Mouse (Mus musculus): ENCODE data around the gene Rasgef1a. TPM values are rescaled to one million over a fixed set of nuclear protein-coding genes. Genes with fewer than 3 reads are reported as not detected.

The Rasgef1a gene
- polyA plus RNA-seq, 1 experiment from 2014 or later: 0.49 TPM

DNA sequence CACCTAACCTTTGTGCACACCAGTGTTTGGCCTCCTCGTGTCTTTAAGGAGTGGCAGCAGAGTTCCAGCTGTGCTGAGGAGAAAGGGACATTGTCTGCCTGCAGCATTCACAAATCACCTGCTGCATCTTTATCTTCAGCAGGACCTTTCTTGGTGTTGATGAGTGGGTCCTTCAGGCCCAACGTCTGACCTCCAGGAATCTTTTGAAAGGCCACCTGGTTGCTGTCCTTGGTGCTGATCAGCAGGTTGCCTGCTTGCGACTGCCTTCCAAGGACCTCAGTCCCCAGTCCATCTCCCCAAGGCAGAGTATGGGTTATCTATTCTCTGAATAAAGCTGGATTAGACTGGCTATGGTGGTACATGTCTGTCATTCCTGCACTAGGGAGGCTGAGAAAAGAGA lies 10.0 kb upstream of the Rasgef1a start:
- H3K4me2 ChIP-seq (ENCODE audit: low read depth, low read length): no peak overlapping the region
- WGBS: 15% methylated on average over 3 of the region's 3 CpGs
- DNase-seq (ENCODE audit: low spot score): peak; percentile 27
- ATAC-seq (ENCODE audit: low read depth): no peak
- no peaks in the 10 kb centered on the region for H3K9me3 ChIP-seq (ENCODE audit: control insufficient read depth, low read length)
- H3K27ac ChIP-seq (replicated peaks; ENCODE audit: low read depth, low read length): no peak overlapping the region
- no peaks in the 10 kb centered on the region for H3K36me3 ChIP-seq (ENCODE audit: control insufficient read depth, insufficient read depth, low read length)
- H3K9ac ChIP-seq (ENCODE audit: low read depth, low read length): no peak overlapping the region
- no peak overlapping the region for H3K4me3 ChIP-seq (ENCODE audit: low read depth, low read length)
- no peaks in the 10 kb centered on the region for H3K4me1 ChIP-seq (ENCODE audit: control insufficient read depth, insufficient read depth, low read length)
- H3K27me3 ChIP-seq (replicated peaks; ENCODE audit: control insufficient read depth, insufficient read depth, low read length): no peaks in the 10 kb centered on the region

DNA sequence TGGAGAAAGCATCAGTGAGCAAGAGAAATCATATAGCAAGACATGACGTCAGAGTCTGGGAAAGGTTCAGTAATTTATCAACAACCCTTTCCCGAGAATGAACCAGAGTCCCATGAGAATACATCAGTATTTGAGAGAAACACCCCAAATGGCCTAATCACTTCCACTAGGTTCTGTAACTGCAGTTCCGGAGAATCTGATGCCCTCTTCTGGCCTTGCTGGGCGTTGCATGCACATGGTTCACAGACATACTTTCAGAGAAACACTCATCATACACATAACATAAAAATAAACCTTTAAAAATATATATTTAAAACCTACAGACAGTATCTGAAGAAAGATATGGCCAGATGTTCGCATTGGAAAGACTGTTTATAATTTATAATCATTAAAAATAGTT lies 3.9 kb upstream of the Rasgef1a start:
- peaks cover 3% of the 10 kb centered on the region; the same call in 1 of the 2 replicates for H3K9me3 ChIP-seq (ENCODE audit: control insufficient read depth, low read length)
- no peak overlapping the region for H3K9ac ChIP-seq (ENCODE audit: low read depth, low read length)
- no peak overlapping the region for H3K4me2 ChIP-seq (ENCODE audit: low read depth, low read length)
- H3K27me3 ChIP-seq (replicated peaks; ENCODE audit: control insufficient read depth, insufficient read depth, low read length): peaks cover 25% of the 10 kb centered on the region
- WGBS: 52% methylated on average over 5 of the region's 5 CpGs
- no peaks in the 10 kb centered on the region for H3K36me3 ChIP-seq (ENCODE audit: control insufficient read depth, insufficient read depth, low read length)
- 0 out of 2 replicates have a peak, but pooled peaks cover 3% of the 10 kb centered on the region for H3K4me1 ChIP-seq (ENCODE audit: control insufficient read depth, insufficient read depth, low read length)
- ATAC-seq (ENCODE audit: low read depth) (no peak), DNase-seq (ENCODE audit: low spot score) (no peak)
- no peak overlapping the region for H3K4me3 ChIP-seq (ENCODE audit: low read depth, low read length)
- no peak overlapping the region for H3K27ac ChIP-seq (replicated peaks; ENCODE audit: low read depth, low read length)

DNA sequence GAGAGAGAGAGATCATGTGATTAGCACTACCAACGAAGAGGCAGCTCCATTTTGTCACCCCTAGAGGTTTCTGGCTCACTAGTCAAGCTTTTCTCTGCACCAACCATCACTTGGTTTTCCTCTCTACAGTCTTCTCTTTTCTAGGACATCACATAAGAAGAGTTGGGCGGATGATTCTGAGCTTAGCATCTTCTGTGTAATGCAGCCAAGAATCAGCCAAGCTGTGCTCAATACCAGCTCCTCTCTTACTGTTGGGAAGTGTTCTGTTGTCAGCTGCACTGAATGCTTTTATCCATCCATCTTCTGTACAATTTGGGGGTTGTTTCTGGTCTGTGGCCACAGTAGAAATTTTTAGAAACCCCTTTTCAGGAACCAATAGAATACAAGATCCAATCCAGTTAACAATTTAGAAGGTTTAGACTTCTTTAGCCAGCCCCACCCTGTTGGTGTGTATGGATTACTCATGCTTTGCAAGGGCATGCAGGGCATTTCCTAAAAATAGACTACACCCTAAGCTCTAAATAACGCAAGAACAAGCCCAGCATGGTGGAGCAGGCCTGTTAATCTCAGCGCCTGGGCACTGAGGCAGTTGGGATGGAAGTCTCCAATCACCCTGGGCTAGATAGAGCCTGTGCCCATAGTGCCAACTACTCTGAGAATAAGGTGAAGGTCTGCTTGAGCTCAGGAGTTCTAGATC lies 3.2 kb upstream of the Rasgef1a start:
- ATAC-seq (ENCODE audit: low read depth) (no peak), DNase-seq (ENCODE audit: low spot score) (no peak)
- Histone ChIP-seq H3K9me3 (ENCODE audit: control insufficient read depth, low read length) (peaks cover 3% of the 10 kb centered on the region; the same call in 1 of the 2 replicates), H3K4me3 (ENCODE audit: low read depth, low read length) (no peak overlapping the region), H3K9ac (ENCODE audit: low read depth, low read length) (no peak overlapping the region), H3K4me1 (ENCODE audit: control insufficient read depth, insufficient read depth, low read length) (0 out of 2 replicates have a peak, but pooled peaks cover 3% of the 10 kb centered on the region), H3K27ac (replicated peaks; ENCODE audit: low read depth, low read length) (no peak overlapping the region), H3K36me3 (ENCODE audit: control insufficient read depth, insufficient read depth, low read length) (no peaks in the 10 kb centered on the region), H3K27me3 (replicated peaks; ENCODE audit: control insufficient read depth, insufficient read depth, low read length) (peaks cover 32% of the 10 kb centered on the region), H3K4me2 (ENCODE audit: low read depth, low read length) (no peak overlapping the region)
- WGBS: 69% methylated on average over 4 of the region's 4 CpGs

DNA sequence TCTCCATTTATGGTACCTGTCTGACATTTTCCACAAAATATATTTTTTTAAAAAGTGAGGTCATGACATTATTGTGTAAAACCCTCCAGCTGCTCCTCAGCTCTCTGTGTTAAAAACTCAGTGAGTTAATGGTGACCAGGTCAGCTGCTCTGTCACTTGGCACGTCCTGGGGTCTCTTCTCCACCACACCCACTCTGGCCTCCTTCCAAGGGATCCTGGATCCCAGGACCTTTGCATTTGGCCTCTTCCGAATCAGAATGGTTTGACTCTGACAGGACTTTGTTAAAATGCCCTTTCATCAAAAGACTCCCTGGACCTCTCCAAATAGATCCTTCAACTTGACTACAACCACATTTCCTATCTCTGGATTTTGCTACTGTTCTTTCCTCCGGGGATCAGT lies 982 bp upstream of the Rasgef1a start:
- WGBS: 65% methylated on average over 3 of the region's 3 CpGs
- Histone ChIP-seq H3K4me3 (ENCODE audit: low read depth, low read length) (no peak overlapping the region), H3K27ac (replicated peaks; ENCODE audit: low read depth, low read length) (no peak overlapping the region), H3K36me3 (ENCODE audit: control insufficient read depth, insufficient read depth, low read length) (no peaks in the 10 kb centered on the region), H3K9ac (ENCODE audit: low read depth, low read length) (no peak overlapping the region), H3K4me1 (ENCODE audit: control insufficient read depth, insufficient read depth, low read length) (0 out of 2 replicates have a peak, but pooled peaks cover 3% of the 10 kb centered on the region), H3K27me3 (replicated peaks; ENCODE audit: control insufficient read depth, insufficient read depth, low read length) (peaks cover 40% of the 10 kb centered on the region), H3K4me2 (ENCODE audit: low read depth, low read length) (no peak overlapping the region), H3K9me3 (ENCODE audit: control insufficient read depth, low read length) (peaks cover 3% of the 10 kb centered on the region; the same call in 1 of the 2 replicates)
- DNase-seq (ENCODE audit: low spot score) (no peak), ATAC-seq (ENCODE audit: low read depth) (no peak)

DNA sequence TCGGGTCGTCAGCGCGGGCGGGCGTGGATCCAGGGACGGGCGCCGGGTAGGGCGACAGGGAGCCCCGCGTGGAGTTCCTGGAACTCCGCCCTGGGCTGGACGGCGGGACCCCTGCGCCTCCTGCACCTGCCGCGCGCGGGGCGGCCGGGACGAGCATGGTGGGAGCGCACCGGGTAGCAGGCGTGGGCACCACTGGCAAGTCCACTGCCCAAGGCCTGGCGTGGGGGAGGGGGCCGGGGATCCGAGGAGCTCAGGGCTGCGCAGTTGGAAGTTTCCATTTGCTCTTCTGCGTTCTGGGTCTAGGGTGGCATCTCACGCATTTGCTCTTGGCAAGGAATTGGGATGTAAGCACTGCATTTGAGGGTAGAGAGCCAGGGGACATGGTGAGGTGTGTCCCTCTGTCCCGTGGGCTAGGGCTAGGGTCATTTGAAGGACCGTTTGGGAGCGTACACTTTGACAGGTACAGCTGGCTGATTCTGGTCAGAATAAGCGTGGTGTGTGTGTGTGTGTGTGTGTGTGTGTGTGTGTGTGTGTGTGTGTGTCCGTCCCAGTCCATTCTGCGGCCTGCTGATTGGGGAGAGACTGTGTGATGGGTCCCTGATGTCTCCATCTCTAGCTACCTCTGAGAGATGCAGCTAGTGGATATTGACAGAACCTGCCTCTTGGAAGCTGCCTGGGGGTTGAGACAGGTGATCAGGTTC lies 528 bp downstream of the Rasgef1a start:
- ATAC-seq (ENCODE audit: low read depth) (no peak), DNase-seq (ENCODE audit: low spot score) (no peak)
- peaks cover 40% of the 10 kb centered on the region for H3K27me3 ChIP-seq (replicated peaks; ENCODE audit: control insufficient read depth, insufficient read depth, low read length)
- H3K4me3 ChIP-seq (ENCODE audit: low read depth, low read length): peak overlapping the region; percentile 42
- WGBS: 24% methylated on average over 10 of the region's 38 CpGs
- no peak overlapping the region for H3K27ac ChIP-seq (replicated peaks; ENCODE audit: low read depth, low read length)
- H3K9ac ChIP-seq (ENCODE audit: low read depth, low read length): no peak overlapping the region
- peaks cover 3% of the 10 kb centered on the region; the same call in 1 of the 2 replicates for H3K9me3 ChIP-seq (ENCODE audit: control insufficient read depth, low read length)
- 0 out of 2 replicates have a peak, but pooled peaks cover 3% of the 10 kb centered on the region for H3K4me1 ChIP-seq (ENCODE audit: control insufficient read depth, insufficient read depth, low read length)
- no peaks in the 10 kb centered on the region for H3K36me3 ChIP-seq (ENCODE audit: control insufficient read depth, insufficient read depth, low read length)
- peak overlapping the region; percentile 73 for H3K4me2 ChIP-seq (ENCODE audit: low read depth, low read length)

DNA sequence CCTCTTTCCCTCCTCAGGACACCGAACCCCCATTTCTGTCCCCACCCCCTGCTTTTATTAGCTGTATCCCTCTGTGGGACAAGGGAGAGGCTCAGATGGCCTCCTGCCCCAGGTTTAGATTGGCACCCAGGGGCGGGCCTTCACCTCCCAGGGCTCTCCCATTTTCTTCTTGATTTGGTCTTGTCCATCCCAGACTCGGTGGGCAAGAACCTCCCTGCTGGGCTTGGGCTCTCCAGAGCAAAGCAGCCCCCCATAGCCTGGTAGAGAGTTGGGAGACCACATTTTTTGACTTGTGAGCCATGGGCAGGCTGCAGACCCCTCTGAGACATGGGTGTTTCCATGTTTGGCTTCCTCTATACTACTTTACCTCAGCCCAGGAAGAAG lies 1.1 kb downstream of the Rasgef1a start:
- H3K9ac ChIP-seq (ENCODE audit: low read depth, low read length): no peak overlapping the region
- H3K9me3 ChIP-seq (ENCODE audit: control insufficient read depth, low read length): peaks cover 1% of the 10 kb centered on the region; the same call in 1 of the 2 replicates
- no peak for DNase-seq (ENCODE audit: low spot score)
- H3K4me3 ChIP-seq (ENCODE audit: low read depth, low read length): no peak overlapping the region
- H3K27me3 ChIP-seq (replicated peaks; ENCODE audit: control insufficient read depth, insufficient read depth, low read length): peaks cover 40% of the 10 kb centered on the region
- H3K4me2 ChIP-seq (ENCODE audit: low read depth, low read length): no peak overlapping the region
- no peak for ATAC-seq (ENCODE audit: low read depth)
- 0 out of 2 replicates have a peak, but pooled peaks cover 3% of the 10 kb centered on the region for H3K4me1 ChIP-seq (ENCODE audit: control insufficient read depth, insufficient read depth, low read length)
- no peaks in the 10 kb centered on the region for H3K36me3 ChIP-seq (ENCODE audit: control insufficient read depth, insufficient read depth, low read length)
- WGBS: 67% methylated on average over 3 of the region's 3 CpGs
- no peak overlapping the region for H3K27ac ChIP-seq (replicated peaks; ENCODE audit: low read depth, low read length)

DNA sequence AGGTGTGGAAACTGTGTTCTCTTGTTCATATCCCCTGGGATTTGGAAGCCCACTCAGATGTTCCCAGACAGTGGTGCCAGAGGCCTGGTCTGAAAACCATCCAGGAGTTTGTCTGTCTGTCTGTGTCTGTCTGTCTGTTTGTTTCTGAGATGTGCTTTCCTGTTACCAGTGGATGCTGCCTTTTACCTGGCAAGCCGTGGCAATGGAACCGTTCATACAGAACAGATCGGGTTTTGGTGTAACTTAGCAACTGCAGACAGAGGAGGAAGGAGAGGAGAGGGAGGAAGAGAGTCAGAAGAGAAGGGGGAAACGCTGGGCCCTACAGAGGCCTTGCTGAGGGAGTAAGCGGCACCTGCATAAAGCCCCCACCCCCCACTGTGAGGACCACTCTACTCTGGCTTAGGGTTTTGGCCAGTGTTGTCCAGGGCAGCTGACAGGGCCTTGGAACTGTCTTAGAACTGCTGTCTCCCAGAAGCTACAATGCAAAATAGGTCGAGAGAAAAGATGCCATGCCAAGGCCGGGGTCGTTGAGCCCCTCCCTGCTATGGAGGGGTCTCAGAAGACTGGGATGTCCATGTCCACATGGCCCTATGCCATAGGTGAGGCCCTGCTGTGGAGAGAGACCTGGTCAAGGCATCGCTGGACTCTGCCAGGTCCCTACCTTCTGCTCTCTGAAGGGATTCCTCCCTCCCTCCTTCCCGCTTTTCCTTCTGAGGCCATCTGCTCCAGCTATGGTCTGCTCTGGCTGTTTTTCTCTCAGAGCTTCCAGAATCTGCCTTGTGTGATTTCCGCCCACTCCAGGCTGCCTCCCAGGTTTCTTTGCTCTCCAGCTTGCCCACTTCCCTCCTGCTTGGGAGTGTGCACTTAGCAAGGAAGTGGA lies 2.0 kb downstream of the Rasgef1a start:
- WGBS: 69% methylated on average over 11 of the region's 11 CpGs
- no peak for ATAC-seq (ENCODE audit: low read depth)
- H3K27me3 ChIP-seq (replicated peaks; ENCODE audit: control insufficient read depth, insufficient read depth, low read length): peaks cover 40% of the 10 kb centered on the region

DNA sequence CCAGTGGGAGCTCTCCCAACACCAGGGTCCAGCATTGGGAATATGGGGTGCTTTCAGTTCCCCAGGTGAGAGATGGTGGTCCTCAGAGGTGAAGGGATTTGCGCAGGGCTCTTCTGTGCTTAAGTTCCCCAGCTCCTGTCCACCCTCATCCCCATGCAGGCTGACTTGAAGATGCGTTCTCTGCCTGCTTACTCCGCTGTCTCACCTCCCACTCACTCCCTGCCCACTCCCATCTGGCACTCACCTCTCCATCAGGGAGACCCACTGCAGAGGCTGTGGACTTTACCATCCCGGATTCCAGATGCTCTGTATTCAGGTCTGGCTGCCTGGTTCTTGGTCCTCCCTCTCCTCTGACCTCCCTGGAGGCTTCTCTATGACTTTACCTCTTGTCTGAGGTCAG lies 3.6 kb downstream of the Rasgef1a start:
- Histone ChIP-seq H3K9me3 (ENCODE audit: control insufficient read depth, low read length) (no peaks in the 10 kb centered on the region), H3K27me3 (replicated peaks; ENCODE audit: control insufficient read depth, insufficient read depth, low read length) (peaks cover 37% of the 10 kb centered on the region), H3K36me3 (ENCODE audit: control insufficient read depth, insufficient read depth, low read length) (no peaks in the 10 kb centered on the region), H3K4me2 (ENCODE audit: low read depth, low read length) (no peak overlapping the region), H3K9ac (ENCODE audit: low read depth, low read length) (no peak overlapping the region), H3K27ac (replicated peaks; ENCODE audit: low read depth, low read length) (no peak overlapping the region), H3K4me1 (ENCODE audit: control insufficient read depth, insufficient read depth, low read length) (0 out of 2 replicates have a peak, but pooled peaks cover 3% of the 10 kb centered on the region), H3K4me3 (ENCODE audit: low read depth, low read length) (no peak overlapping the region)
- ATAC-seq (ENCODE audit: low read depth) (no peak), DNase-seq (ENCODE audit: low spot score) (no peak)
- 78% methylated on average over 4 of the region's 4 CpGs for WGBS

More for the DNA sequence above, 2.0 kb downstream of the Rasgef1a start:
- Histone ChIP-seq H3K27ac (replicated peaks; ENCODE audit: low read depth, low read length) (no peak overlapping the region), H3K4me2 (ENCODE audit: low read depth, low read length) (no peak overlapping the region), H3K9me3 (ENCODE audit: control insufficient read depth, low read length) (no peaks in the 10 kb centered on the region), H3K9ac (ENCODE audit: low read depth, low read length) (no peak overlapping the region), H3K4me3 (ENCODE audit: low read depth, low read length) (no peak overlapping the region), H3K4me1 (ENCODE audit: control insufficient read depth, insufficient read depth, low read length) (0 out of 2 replicates have a peak, but pooled peaks cover 3% of the 10 kb centered on the region), H3K36me3 (ENCODE audit: control insufficient read depth, insufficient read depth, low read length) (no peaks in the 10 kb centered on the region)
- DNase-seq (ENCODE audit: low spot score): no peak
